Mouse (Mus musculus): ENCODE data around the gene Ppp1r3c. TPM values are rescaled to one million over a fixed set of nuclear protein-coding genes. Genes with fewer than 3 reads are reported as not detected.
"Not testable (repeated sequence)": the region's sequence is repeated elsewhere in the genome, so short reads cannot be mapped to it uniquely, and the experiment has no call there.

The Ppp1r3c gene
- polyA plus RNA-seq, 1 experiment from 2014 or later, result 30.6 TPM

GRCm38 (mm10) chr19:36730414-36730813, 6.0 kb downstream of the Ppp1r3c start:
- H3K9me3 ChIP-seq (ENCODE audit: control insufficient read depth, low read length); H3K4me3 ChIP-seq (ENCODE audit: low read length); ATAC-seq; H3K27me3 ChIP-seq (replicated peaks; ENCODE audit: control insufficient read depth, insufficient read depth, low read length); H3K9ac ChIP-seq (ENCODE audit: low read depth, low read length); H3K4me2 ChIP-seq (ENCODE audit: low read length); H3K36me3 ChIP-seq (ENCODE audit: control insufficient read depth, insufficient read depth, low read length); H3K27ac ChIP-seq (ENCODE audit: low read depth, low read length); H3K4me1 ChIP-seq (ENCODE audit: control insufficient read depth, insufficient read depth, low read depth, low read length): not testable (repeated sequence)
- WGBS, result 82% methylated on average over 2 of the region's 2 CpGs

- no peak overlapping the region for H3K4me3 ChIP-seq (ENCODE audit: low read length)
- peak; percentile 86 for ATAC-seq
- peak overlapping the region; percentile 29; the same call in 1 of the 2 replicates for H3K27ac ChIP-seq (ENCODE audit: low read depth, low read length)
- WGBS, result 79% methylated on average over 12 of the region's 12 CpGs
- no peaks in the 10 kb centered on the region for H3K36me3 ChIP-seq (ENCODE audit: control insufficient read depth, insufficient read depth, low read length)
- no peak overlapping the region for H3K4me2 ChIP-seq (ENCODE audit: low read length)
- no peaks in the 10 kb centered on the region for H3K9me3 ChIP-seq (ENCODE audit: control insufficient read depth, low read length)
- no peak overlapping the region for H3K9ac ChIP-seq (ENCODE audit: low read depth, low read length)
- H3K4me1 ChIP-seq (ENCODE audit: control insufficient read depth, insufficient read depth, low read depth, low read length), result no peaks in the 10 kb centered on the region
- no peaks in the 10 kb centered on the region for H3K27me3 ChIP-seq (replicated peaks; ENCODE audit: control insufficient read depth, insufficient read depth, low read length)
These were observed 7.6 kb downstream of the Ppp1r3c start for GRCm38 (mm10) chr19:36728741-36729460.

GRCm38 (mm10) chr19:36724970-36725369, 11.5 kb downstream of the Ppp1r3c start:
- H3K4me3 ChIP-seq (ENCODE audit: low read length), result no peak overlapping the region
- 84% methylated on average over 7 of the region's 7 CpGs for WGBS

GRCm38 (mm10) chr19:36721139-36721538, 15.3 kb downstream of the Ppp1r3c start:
- Histone ChIP-seq H3K36me3 (ENCODE audit: control insufficient read depth, insufficient read depth, low read length) (no peaks in the 10 kb centered on the region), H3K27me3 (replicated peaks; ENCODE audit: control insufficient read depth, insufficient read depth, low read length) (no peaks in the 10 kb centered on the region), H3K4me3 (ENCODE audit: low read length) (no peak overlapping the region), H3K4me1 (ENCODE audit: control insufficient read depth, insufficient read depth, low read depth, low read length) (no peaks in the 10 kb centered on the region), H3K27ac (ENCODE audit: low read depth, low read length) (no peak overlapping the region), H3K4me2 (ENCODE audit: low read length) (no peak overlapping the region), H3K9ac (ENCODE audit: low read depth, low read length) (no peak overlapping the region), H3K9me3 (ENCODE audit: control insufficient read depth, low read length) (no peaks in the 10 kb centered on the region)
- ATAC-seq, result 0 out of 2 replicates have a peak, but pooled peaks have one; percentile 6
- 69% methylated on average over 8 of the region's 8 CpGs for WGBS

More at GRCm38 (mm10) chr19:36724970-36725369, 11.5 kb downstream of the Ppp1r3c start:
- H3K9me3 ChIP-seq (ENCODE audit: control insufficient read depth, low read length), result no peaks in the 10 kb centered on the region
- H3K36me3 ChIP-seq (ENCODE audit: control insufficient read depth, insufficient read depth, low read length), result no peaks in the 10 kb centered on the region
- ATAC-seq, result no peak
- H3K27me3 ChIP-seq (replicated peaks; ENCODE audit: control insufficient read depth, insufficient read depth, low read length), result no peaks in the 10 kb centered on the region
- H3K27ac ChIP-seq (ENCODE audit: low read depth, low read length), result no peak overlapping the region
- H3K4me2 ChIP-seq (ENCODE audit: low read length), result no peak overlapping the region
- H3K4me1 ChIP-seq (ENCODE audit: control insufficient read depth, insufficient read depth, low read depth, low read length), result no peaks in the 10 kb centered on the region
- no peak overlapping the region for H3K9ac ChIP-seq (ENCODE audit: low read depth, low read length)

GRCm38 (mm10) chr19:36716221-36716620, 20.2 kb downstream of the Ppp1r3c start:
- Histone ChIP-seq H3K9me3 (ENCODE audit: control insufficient read depth, low read length) (no peaks in the 10 kb centered on the region), H3K36me3 (ENCODE audit: control insufficient read depth, insufficient read depth, low read length) (no peaks in the 10 kb centered on the region), H3K27ac (ENCODE audit: low read depth, low read length) (no peak overlapping the region), H3K4me3 (ENCODE audit: low read length) (no peak overlapping the region), H3K4me1 (ENCODE audit: control insufficient read depth, insufficient read depth, low read depth, low read length) (no peaks in the 10 kb centered on the region), H3K4me2 (ENCODE audit: low read length) (no peak overlapping the region), H3K27me3 (replicated peaks; ENCODE audit: control insufficient read depth, insufficient read depth, low read length) (no peaks in the 10 kb centered on the region), H3K9ac (ENCODE audit: low read depth, low read length) (no peak overlapping the region)
- WGBS, result 73% methylated on average over 7 of the region's 7 CpGs
- no peak for ATAC-seq

GRCm38 (mm10) chr19:36715591-36715990, 20.9 kb downstream of the Ppp1r3c start:
- no peak overlapping the region for H3K9ac ChIP-seq (ENCODE audit: low read depth, low read length)
- 94% methylated on average over 10 of the region's 10 CpGs for WGBS

GRCm38 (mm10) chr19:36714492-36714891, 22.0 kb downstream of the Ppp1r3c start:
- Histone ChIP-seq H3K27ac (ENCODE audit: low read depth, low read length) (no peak overlapping the region), H3K27me3 (replicated peaks; ENCODE audit: control insufficient read depth, insufficient read depth, low read length) (no peaks in the 10 kb centered on the region), H3K4me2 (ENCODE audit: low read length) (no peak overlapping the region), H3K9ac (ENCODE audit: low read depth, low read length) (no peak overlapping the region), H3K36me3 (ENCODE audit: control insufficient read depth, insufficient read depth, low read length) (no peaks in the 10 kb centered on the region), H3K4me1 (ENCODE audit: control insufficient read depth, insufficient read depth, low read depth, low read length) (no peaks in the 10 kb centered on the region), H3K9me3 (ENCODE audit: control insufficient read depth, low read length) (peaks cover 2% of the 10 kb centered on the region; the same call in 1 of the 2 replicates), H3K4me3 (ENCODE audit: low read length) (no peak overlapping the region)
- 63% methylated on average over 1 of the region's 1 CpGs for WGBS
- ATAC-seq, result no peak; the same call in 1 of the 2 replicates

More at GRCm38 (mm10) chr19:36715591-36715990, 20.9 kb downstream of the Ppp1r3c start:
- no peak overlapping the region for H3K4me2 ChIP-seq (ENCODE audit: low read length)
- H3K36me3 ChIP-seq (ENCODE audit: control insufficient read depth, insufficient read depth, low read length), result no peaks in the 10 kb centered on the region
- no peak overlapping the region for H3K4me3 ChIP-seq (ENCODE audit: low read length)
- no peak for ATAC-seq
- H3K27me3 ChIP-seq (replicated peaks; ENCODE audit: control insufficient read depth, insufficient read depth, low read length), result no peaks in the 10 kb centered on the region
- H3K9me3 ChIP-seq (ENCODE audit: control insufficient read depth, low read length), result no peaks in the 10 kb centered on the region
- H3K4me1 ChIP-seq (ENCODE audit: control insufficient read depth, insufficient read depth, low read depth, low read length), result no peaks in the 10 kb centered on the region
- no peak overlapping the region for H3K27ac ChIP-seq (ENCODE audit: low read depth, low read length)

- H3K9me3 ChIP-seq (ENCODE audit: control insufficient read depth, low read length), result peaks cover 3% of the 10 kb centered on the region; the same call in 1 of the 2 replicates
- H3K36me3 ChIP-seq (ENCODE audit: control insufficient read depth, insufficient read depth, low read length), result no peaks in the 10 kb centered on the region
- no peak overlapping the region for H3K9ac ChIP-seq (ENCODE audit: low read depth, low read length)
- ATAC-seq, result 0 out of 2 replicates have a peak, but pooled peaks have one; percentile 17
- no peaks in the 10 kb centered on the region for H3K27me3 ChIP-seq (replicated peaks; ENCODE audit: control insufficient read depth, insufficient read depth, low read length)
- no peak overlapping the region for H3K4me3 ChIP-seq (ENCODE audit: low read length)
- no peaks in the 10 kb centered on the region for H3K4me1 ChIP-seq (ENCODE audit: control insufficient read depth, insufficient read depth, low read depth, low read length)
- no peak overlapping the region for H3K4me2 ChIP-seq (ENCODE audit: low read length)
- WGBS, result 65% methylated on average over 13 of the region's 13 CpGs
- no peak overlapping the region for H3K27ac ChIP-seq (ENCODE audit: low read depth, low read length)
These were observed 23.4 kb downstream of the Ppp1r3c start for GRCm38 (mm10) chr19:36713092-36713491.

- H3K9me3 ChIP-seq (ENCODE audit: control insufficient read depth, low read length), result peaks cover 7% of the 10 kb centered on the region
- H3K27ac ChIP-seq (ENCODE audit: low read depth, low read length), result peak overlapping the region; percentile 59
- no peaks in the 10 kb centered on the region; the same call in 1 of the 2 replicates for H3K4me1 ChIP-seq (ENCODE audit: control insufficient read depth, insufficient read depth, low read depth, low read length)
- no peak overlapping the region for H3K9ac ChIP-seq (ENCODE audit: low read depth, low read length)
- 69% methylated on average over 6 of the region's 6 CpGs for WGBS
- H3K4me2 ChIP-seq (ENCODE audit: low read length), result no peak overlapping the region
- ATAC-seq, result no peak
- no peaks in the 10 kb centered on the region for H3K36me3 ChIP-seq (ENCODE audit: control insufficient read depth, insufficient read depth, low read length)
- H3K4me3 ChIP-seq (ENCODE audit: low read length), result no peak overlapping the region
- H3K27me3 ChIP-seq (replicated peaks; ENCODE audit: control insufficient read depth, insufficient read depth, low read length), result no peaks in the 10 kb centered on the region
These were observed 30.3 kb downstream of the Ppp1r3c start for GRCm38 (mm10) chr19:36706195-36706594.

Measured in hindbrain, embryonic 16.5 days (tissue).